Mouse (Mus musculus): Measurements from ENCODE around the gene Gm3402.
"Not testable (repeated sequence)": the region's sequence is repeated elsewhere in the genome, so short reads cannot be mapped to it uniquely, and the experiment has no call there.

The Gm3402 gene

DNA sequence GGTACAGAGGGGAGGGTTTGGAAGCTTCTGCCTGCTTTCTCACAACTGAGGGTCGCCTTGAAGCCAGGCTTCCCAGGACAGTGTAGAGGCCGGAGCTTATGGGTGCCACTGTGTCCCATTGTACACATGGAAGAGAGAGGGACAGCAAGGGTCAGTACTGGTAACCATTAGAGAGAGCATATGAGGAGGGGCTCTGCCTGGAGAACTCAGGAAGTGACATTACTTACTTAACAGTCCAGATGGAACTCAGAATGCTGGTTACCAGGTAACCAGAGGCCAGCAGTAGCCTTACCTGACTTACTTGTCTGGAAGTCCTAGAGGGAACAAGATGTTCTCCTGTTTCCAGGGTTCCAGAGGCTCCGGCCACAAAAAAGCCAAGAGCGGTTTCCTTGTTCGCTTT, at the start of gene Gm3402:
Gm3402 (plus strand) TSS at position 301 of the 400 bp plus-strand sequence.
- not testable (repeated sequence) for DNase-seq

- no peak for DNase-seq
Observed at GRCm38 (mm10) chr5:146466663-146467062, 47.3 kb upstream of the Gm3402 start.

DNA sequence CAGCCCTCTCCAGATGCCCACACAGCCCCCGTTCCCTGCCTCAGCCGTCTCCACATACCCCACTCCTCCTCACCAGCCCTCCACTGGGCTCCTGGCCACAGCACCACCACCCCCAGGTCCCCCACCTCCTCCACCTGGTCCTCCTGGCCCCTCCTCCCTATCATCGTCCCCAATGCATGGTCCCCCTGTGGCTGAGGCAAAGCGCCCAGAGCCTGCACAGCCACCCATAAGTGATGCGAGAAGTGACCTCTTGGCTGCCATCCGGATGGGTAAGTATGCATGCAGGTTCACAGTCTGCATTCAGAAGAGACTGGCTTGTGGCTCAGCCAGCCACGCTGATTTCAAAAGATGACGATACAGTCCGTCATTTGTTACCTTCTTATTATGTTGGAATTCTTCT, 45.6 kb upstream of the Gm3402 start:
- DNase-seq, result no peak

DNA sequence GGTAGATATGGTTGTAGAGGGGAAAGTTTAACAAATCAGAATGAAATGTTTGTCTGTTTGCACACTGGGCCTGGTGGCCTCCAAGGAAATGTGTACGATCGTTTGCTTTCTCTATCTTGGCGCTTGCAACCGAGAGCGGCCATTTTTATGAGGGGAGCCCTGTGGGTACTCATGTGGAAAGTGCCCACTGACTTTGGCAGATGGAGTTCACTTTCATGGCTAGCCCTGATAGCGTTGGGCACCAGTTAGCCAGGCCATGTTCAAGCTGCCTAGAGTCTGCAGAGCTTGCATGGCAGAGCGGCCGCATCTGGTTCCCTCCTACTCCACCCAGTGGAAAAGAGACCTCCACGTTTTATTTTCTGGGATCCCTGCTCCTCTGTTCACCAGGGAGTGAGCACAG, 43.1 kb upstream of the Gm3402 start:
- DNase-seq, result no peak

DNA sequence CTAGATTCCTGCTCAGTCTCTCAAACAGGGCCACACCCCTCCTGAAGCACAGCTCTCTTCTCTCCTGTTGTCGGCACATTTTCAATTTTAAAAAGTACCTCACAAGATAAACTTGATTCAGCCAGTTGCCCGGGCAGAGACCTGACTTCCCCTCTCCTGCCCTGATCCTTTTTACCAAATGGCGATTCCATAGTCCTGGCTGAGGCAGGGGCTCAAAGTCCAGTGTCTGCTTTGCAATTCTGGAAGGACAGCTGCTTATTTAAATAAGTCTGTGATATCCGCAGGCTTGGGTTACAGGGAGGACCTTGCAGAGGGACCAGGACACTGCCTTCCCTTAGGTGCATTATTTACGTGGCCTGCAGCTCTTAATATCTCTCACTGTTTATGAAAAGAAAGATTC, 42.6 kb upstream of the Gm3402 start:
- no peak for DNase-seq

- DNase-seq, result no peak
Observed at GRCm38 (mm10) chr5:146471821-146472220, 42.1 kb upstream of the Gm3402 start.

GRCm38 (mm10) chr5:146479564-146479963, 34.4 kb upstream of the Gm3402 start:
- peak; percentile 20 for DNase-seq

- DNase-seq, result not testable (repeated sequence)
Observed at GRCm38 (mm10) chr5:146481665-146482064, 32.3 kb upstream of the Gm3402 start, which contains the start of gene Gm6408. TSS of gene Gm6408 (plus strand) at chr5:146481965.

DNA sequence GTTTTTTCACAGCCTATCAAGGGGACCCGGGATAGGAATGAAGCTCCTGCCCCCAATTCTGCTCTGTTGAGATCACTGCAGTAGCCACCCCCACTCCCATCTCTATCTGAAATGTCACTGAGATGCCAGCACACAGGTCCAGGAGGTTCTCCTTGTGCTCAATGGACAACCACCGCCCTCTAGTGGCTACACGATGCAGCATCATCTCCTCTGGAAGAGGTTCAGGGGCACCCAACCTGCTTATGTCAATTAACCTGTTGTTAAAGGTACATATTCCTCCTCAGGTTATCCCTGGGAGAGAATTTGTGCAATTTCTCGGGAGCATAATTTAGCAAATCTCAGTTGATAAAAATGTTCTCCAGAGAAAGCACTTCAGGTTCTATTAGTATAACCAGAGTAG, 25.0 kb upstream of the Gm3402 start:
- DNase-seq, result not testable (repeated sequence)

- DNase-seq, result not testable (repeated sequence)
Observed at GRCm38 (mm10) chr5:146491063-146491462, 22.9 kb upstream of the Gm3402 start, which contains the start of gene Gm6370. TSS of gene Gm6370 (plus strand) at chr5:146491363.

- not testable (repeated sequence) for DNase-seq
Observed at GRCm38 (mm10) chr5:146502099-146502498, 11.8 kb upstream of the Gm3402 start, which contains the start of gene 4930449I24Rik. TSS of gene 4930449I24Rik (plus strand) at chr5:146502399.

- not testable (repeated sequence) for DNase-seq
Observed at GRCm38 (mm10) chr5:146525501-146525900, 11.6 kb downstream of the Gm3402 start, which contains the start of gene Gm3404. TSS of gene Gm3404 (plus strand) at chr5:146525801.

DNA sequence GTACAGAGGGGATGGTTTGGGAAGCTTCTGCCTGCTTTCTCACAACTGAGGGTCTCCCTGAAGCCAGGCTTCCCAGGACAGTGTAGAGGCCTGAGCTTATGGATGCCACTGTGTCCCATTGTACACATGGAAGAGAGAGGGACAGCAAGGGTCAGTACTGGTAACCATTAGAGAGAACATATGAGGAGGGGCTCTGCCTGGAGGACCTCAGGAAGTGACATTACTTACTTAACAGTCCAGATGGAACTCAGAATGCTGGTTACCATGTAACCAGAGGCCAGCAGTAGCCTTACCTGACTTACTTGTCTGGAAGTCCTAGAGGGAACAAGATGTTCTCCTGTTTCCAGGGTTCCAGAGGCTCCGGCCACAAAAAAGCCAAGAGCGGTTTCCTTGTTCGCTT, 23.4 kb downstream of the Gm3402 start, which contains the start of gene Gm3409:
Gm3409 (plus strand) TSS at position 301 of the 400 bp plus-strand sequence.
- not testable (repeated sequence) for DNase-seq

GRCm38 (mm10) chr5:146555836-146556235, 41.9 kb downstream of the Gm3402 start, which contains the start of gene Gm3415:
TSS of gene Gm3415 (plus strand) at chr5:146556136.
- not testable (repeated sequence) for DNase-seq

GRCm38 (mm10) chr5:146564259-146564658, 50.3 kb downstream of the Gm3402 start:
- DNase-seq, result no peak
